Mouse (Mus musculus) cerebellum, adult 2 months (tissue): ENCODE measurements around the gene Cntnap4. TPM values are rescaled to one million over a fixed set of nuclear protein-coding genes. Genes with fewer than 3 reads are reported as not detected.

Source experiments
- DNase-seq, 2 experiments: peaks; one replicate each; pipeline ENCODE4 v3.0.0; 2021
- H3K27ac ChIP-seq: fragments of 200-500 bp; 2 replicates; pipeline ENCODE4 v1.5.1; 2012; ENCODE audit warnings: low read length, control low read depth, inconsistent platforms; ENCODE audit not compliant: insufficient read depth
- H3K27me3 ChIP-seq: fragments of 200-500 bp; 2 replicates; pipeline ENCODE4 v1.6.1; 2012; ENCODE audit warnings: inconsistent platforms, mild to moderate bottlenecking, low read length, moderate library complexity; ENCODE audit not compliant: control insufficient read depth, insufficient read depth
- H3K4me1 ChIP-seq: fragments of 200-500 bp; 2 replicates; pipeline ENCODE4 v1.6.1; 2011; ENCODE audit warnings: low read length; ENCODE audit not compliant: control insufficient read depth, insufficient read depth
- H3K4me3 ChIP-seq: fragments of 200-500 bp; replicated peaks from 2 replicates; pipeline ENCODE3; 2011; ENCODE audit warnings: mild to moderate bottlenecking, low read depth, low read length, control low read depth; ENCODE audit not compliant: insufficient read depth
- CTCF ChIP-seq: fragments of 200-500 bp; IDR thresholded peaks from 2 replicates; pipeline ENCODE4 v1.5.1; 2011; ENCODE audit warnings: low read depth, mild to moderate bottlenecking, control low read depth, low read length, moderate library complexity, borderline replicate concordance; ENCODE audit not compliant: insufficient read depth
- POLR2A ChIP-seq: fragments of 200-500 bp; IDR thresholded peaks from 2 replicates; pipeline ENCODE4 v1.6.1; 2011; ENCODE audit warnings: low read length, control low read depth, borderline replicate concordance; ENCODE audit not compliant: insufficient read depth
- WGBS: fragments of 180-500 bp; shearing (Covaris S2); methylation state at CpG from one replicate; pipeline ENCODE4 v1.1.7; 2018; 5-methylcytosine and 5-hydroxymethylcytosine counted together
- polyA plus RNA-seq: library from polyadenylated mRNA; depleted of rRNA; stranded (reverse); fragments of >200 nt; gene quantifications from 2 replicates; pipeline ENCODE4 v1.2.3, GENCODE M21; 2012

The Cntnap4 gene
- polyA plus RNA-seq, 1 experiment = 29.7 TPM

- peak in 1 of 2 experiments; percentile 33 for DNase-seq
- no peaks in the 10 kb centered on the region for H3K27me3 ChIP-seq
- H3K27ac ChIP-seq = peak overlapping the region; percentile 63; the same call in 1 of the 2 replicates
- WGBS = 46% methylated on average over 3 of the region's 3 CpGs
- TF ChIP-seq POLR2A (no peak), CTCF (no peak)
- H3K4me1 ChIP-seq = peaks cover 22% of the 10 kb centered on the region; the same call in 1 of the 2 replicates
- H3K4me3 ChIP-seq = no peak overlapping the region
Observed at GRCm38 (mm10) chr8:112653994-112654393, 84.2 kb downstream of the Cntnap4 start.

GRCm38 (mm10) chr8:112664067-112664466 lies 94.2 kb downstream of the Cntnap4 start:
- 29% methylated on average over 3 of the region's 3 CpGs for WGBS

GRCm38 (mm10) chr8:112674671-112675070 lies 104.8 kb downstream of the Cntnap4 start:
- no peak for TF ChIP-seq CTCF
- no peak for TF ChIP-seq POLR2A
- H3K4me1 ChIP-seq = peaks cover 11% of the 10 kb centered on the region; the same call in 1 of the 2 replicates
- 15% methylated on average over 1 of the region's 1 CpGs for WGBS
- no peaks in the 10 kb centered on the region for H3K27me3 ChIP-seq
- H3K4me3 ChIP-seq = no peak overlapping the region
- DNase-seq = peak; percentile 43 to 68
- no peak overlapping the region for H3K27ac ChIP-seq

More at GRCm38 (mm10) chr8:112664067-112664466, 94.2 kb downstream of the Cntnap4 start:
- H3K4me3 ChIP-seq = no peak overlapping the region
- peaks cover 11% of the 10 kb centered on the region; the same call in 1 of the 2 replicates for H3K4me1 ChIP-seq
- peak in 1 of 2 experiments; percentile 57 for DNase-seq
- TF ChIP-seq CTCF (no peak), POLR2A (no peak)
- H3K27ac ChIP-seq = peak overlapping the region; percentile 46; the same call in 1 of the 2 replicates
- H3K27me3 ChIP-seq = no peaks in the 10 kb centered on the region

GRCm38 (mm10) chr8:112681757-112682156 lies 111.9 kb downstream of the Cntnap4 start:
- WGBS = 9% methylated on average over 9 of the region's 9 CpGs
- peak; percentile 63 to 82 for DNase-seq
- H3K27ac ChIP-seq = no peak overlapping the region
- TF ChIP-seq CTCF = no peak
- no peak for TF ChIP-seq POLR2A
- no peaks in the 10 kb centered on the region for H3K27me3 ChIP-seq
- H3K4me1 ChIP-seq = peaks cover 7% of the 10 kb centered on the region; the same call in 1 of the 2 replicates
- H3K4me3 ChIP-seq = no peak overlapping the region

GRCm38 (mm10) chr8:112695708-112696107 lies 125.9 kb downstream of the Cntnap4 start:
- Histone ChIP-seq H3K4me3 (no peak overlapping the region), H3K4me1 (0 out of 2 replicates have a peak, but pooled peaks cover 2% of the 10 kb centered on the region), H3K27ac (no peak overlapping the region), H3K27me3 (no peaks in the 10 kb centered on the region)
- no peak for TF ChIP-seq CTCF
- DNase-seq = no peak

GRCm38 (mm10) chr8:112698141-112698540 lies 128.3 kb downstream of the Cntnap4 start:
- H3K27me3 ChIP-seq = no peaks in the 10 kb centered on the region
- no peak overlapping the region for H3K4me3 ChIP-seq
- H3K4me1 ChIP-seq = no peaks in the 10 kb centered on the region
- WGBS = 83% methylated on average over 3 of the region's 3 CpGs
- H3K27ac ChIP-seq = no peak overlapping the region
- TF ChIP-seq POLR2A (no peak), CTCF (no peak)
- DNase-seq = no peak

- WGBS = 68% methylated on average over 3 of the region's 3 CpGs
- H3K27me3 ChIP-seq = no peaks in the 10 kb centered on the region
- no peaks in the 10 kb centered on the region for H3K4me1 ChIP-seq
- no peak overlapping the region for H3K27ac ChIP-seq
- no peak for TF ChIP-seq CTCF
- TF ChIP-seq POLR2A = no peak
- no peak for DNase-seq
- H3K4me3 ChIP-seq = no peak overlapping the region
Observed at GRCm38 (mm10) chr8:112716982-112717381, 147.1 kb downstream of the Cntnap4 start.

- TF ChIP-seq CTCF (no peak), POLR2A (no peak)
- Histone ChIP-seq H3K4me3 (no peak overlapping the region), H3K4me1 (no peaks in the 10 kb centered on the region), H3K27ac (no peak overlapping the region), H3K27me3 (no peaks in the 10 kb centered on the region)
- no peak for DNase-seq
- 93% methylated on average over 9 of the region's 9 CpGs for WGBS
Observed at GRCm38 (mm10) chr8:112724918-112725317, 155.1 kb downstream of the Cntnap4 start.
